Mouse (Mus musculus): ENCODE data around the gene Spcs3.
A peak's percentile ranks its signal among the peaks of the same experiment; 100 is the strongest.
"Not testable (repeated sequence)": the region's sequence is repeated elsewhere in the genome, so short reads cannot be mapped to it uniquely, and the experiment has no call there.

Spcs3 gene

GRCm38 (mm10) chr8:54529382-54530296, at the start of gene Spcs3, which contains the start of gene Asb5:
Gene Spcs3, minus strand, starts transcription at chr8:54529998.
Gene Asb5, plus strand, starts transcription at chr8:54529580.
- peak; percentile 94 for DNase-seq

- no peak for DNase-seq
Observed at GRCm38 (mm10) chr8:54570618-54571609, 41.1 kb upstream of the Spcs3 start.

- no peak for DNase-seq
Observed at GRCm38 (mm10) chr8:54567168-54567567, 37.4 kb upstream of the Spcs3 start.

DNA sequence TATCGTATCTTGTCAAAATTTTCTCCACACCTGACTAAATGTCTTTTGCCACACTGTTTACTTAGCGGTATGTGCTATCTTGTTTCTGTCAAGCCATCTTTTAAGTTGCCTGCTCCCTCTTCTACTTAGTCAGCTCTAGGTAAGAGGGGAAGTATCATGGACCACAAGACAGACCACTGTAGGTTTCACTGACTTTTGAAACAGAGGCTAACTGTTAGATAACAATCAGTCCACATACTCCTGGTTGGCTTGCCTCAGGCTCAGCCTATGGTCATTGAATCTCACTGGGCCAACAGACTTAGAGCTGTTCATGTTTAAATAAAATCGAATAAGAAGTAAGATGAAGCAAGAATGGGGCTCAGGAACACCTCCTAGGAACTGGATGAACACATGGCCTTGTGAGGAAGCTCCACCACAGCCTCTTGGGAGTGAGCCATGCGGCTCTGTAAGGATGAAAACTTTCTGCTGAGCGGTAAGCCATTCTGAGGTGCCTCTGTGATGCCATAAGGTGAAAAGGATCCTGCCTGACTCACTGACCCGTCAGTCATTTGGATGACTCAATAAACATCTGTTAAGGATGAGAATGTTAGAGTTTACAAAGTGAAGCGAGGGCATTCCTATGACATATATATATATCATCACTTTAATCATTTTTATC, 35.9 kb upstream of the Spcs3 start:
- no peak for DNase-seq

GRCm38 (mm10) chr8:54565181-54565580, 35.4 kb upstream of the Spcs3 start:
- no peak for DNase-seq

DNA sequence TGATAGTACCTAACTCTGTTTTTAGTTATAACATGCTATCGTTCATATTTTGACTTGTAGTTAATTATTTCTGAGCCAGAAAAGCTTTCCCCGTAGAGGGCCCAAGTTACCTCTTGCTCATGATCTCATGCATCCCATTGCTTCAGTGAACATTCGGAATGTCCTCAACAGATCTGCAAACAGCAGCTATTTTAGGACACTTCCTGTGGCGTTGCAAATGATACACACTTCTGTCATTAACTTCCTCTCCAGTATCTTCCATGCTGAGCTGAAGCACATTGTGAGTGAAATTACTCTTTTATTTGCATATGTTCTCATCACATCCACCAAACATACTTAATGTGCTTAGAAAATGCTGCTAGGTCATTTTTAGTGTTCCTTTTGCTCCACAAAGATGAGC, 32.3 kb upstream of the Spcs3 start:
- no peak for DNase-seq

DNA sequence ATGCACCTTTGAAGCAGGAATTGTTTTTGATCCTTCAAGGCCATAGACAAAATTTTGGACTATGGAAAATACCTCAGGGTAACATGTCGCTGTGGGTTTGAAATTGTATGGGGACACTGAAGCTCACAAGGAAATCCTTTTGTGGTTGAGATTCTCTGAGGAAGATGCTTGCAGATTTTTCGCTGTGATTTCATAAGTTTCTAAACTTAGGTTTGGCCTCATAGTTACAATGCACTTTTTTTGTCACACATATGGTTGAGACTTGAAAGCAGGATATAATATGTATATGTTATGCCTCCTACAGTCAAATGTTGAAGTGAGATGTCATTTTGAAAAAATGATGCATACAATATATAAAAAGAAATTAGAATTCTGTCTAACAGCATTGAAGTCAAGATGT, 25.1 kb upstream of the Spcs3 start:
- no peak for DNase-seq

DNA sequence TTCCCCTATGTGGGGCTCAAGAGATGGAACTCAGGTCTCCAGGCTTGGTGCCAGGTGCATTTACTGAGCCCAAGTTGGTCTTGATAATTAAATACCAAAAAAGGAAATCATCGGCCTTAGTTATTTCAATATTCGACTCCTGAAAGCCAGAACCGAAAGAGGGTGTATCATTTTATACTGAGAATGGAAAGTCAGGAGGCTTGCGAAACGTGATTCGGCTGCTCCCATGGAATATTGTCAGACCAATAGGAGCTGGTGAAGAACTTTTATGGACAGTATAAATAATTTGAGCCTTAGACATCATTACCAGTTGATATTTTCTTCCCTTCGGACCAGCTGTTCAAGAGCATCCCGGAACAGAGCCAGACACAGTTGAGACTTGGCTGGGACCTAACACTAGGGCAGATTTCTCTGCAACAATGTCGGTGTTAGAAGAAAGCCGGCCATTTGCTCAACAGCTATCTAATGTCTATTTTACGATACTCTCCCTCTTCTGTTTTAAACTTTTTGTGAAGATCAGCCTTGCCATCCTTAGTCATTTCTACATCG, 20.3 kb upstream of the Spcs3 start:
- no peak for DNase-seq

GRCm38 (mm10) chr8:54548383-54548782, 18.6 kb upstream of the Spcs3 start:
- DNase-seq, result no peak

- DNase-seq, result no peak
Observed at GRCm38 (mm10) chr8:54541331-54541730, 11.5 kb upstream of the Spcs3 start.

DNA sequence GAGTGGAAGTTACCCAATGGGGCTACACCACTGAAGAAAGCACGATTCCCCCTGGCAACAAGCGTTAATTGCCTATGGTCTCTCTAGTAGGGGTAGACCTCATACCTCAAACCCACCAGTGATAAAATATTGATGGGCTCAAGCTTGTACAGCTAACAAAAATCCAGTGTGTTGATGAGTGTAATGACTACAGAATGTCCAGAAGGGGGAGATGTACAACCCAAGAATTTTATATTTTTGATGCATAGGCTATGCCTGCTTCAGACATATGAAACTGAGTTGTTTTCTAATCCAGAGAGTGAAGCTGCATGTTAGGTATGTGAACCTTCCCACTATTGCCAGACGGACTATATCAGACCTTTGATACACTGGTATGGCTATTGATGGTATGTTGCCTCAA, 7.5 kb upstream of the Spcs3 start:
- no peak for DNase-seq

- no peak for DNase-seq
Observed at GRCm38 (mm10) chr8:54535172-54535571, 5.4 kb upstream of the Spcs3 start.

- no peak for DNase-seq
Observed at GRCm38 (mm10) chr8:54528571-54528970, 1.2 kb downstream of the Spcs3 start.

DNA sequence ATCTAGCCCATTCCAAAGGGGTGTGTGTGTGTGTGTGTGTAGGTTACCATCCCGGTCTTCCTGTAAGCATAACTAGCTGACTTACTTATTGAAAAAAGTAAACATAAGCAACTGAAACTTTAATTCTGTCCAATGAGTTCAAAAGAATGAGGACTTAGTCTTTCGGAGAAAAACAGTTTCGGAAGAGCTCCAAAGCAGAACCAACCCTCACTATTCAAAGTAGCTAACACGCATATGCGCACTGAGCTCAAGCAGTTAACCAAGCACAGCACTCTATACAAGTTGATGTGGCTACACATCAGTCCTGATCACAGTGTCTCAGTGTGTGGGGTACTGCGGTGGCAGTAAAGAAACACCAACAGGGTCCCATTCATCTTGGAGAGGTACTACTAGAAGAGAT, 3.1 kb downstream of the Spcs3 start:
- DNase-seq, result no peak

DNA sequence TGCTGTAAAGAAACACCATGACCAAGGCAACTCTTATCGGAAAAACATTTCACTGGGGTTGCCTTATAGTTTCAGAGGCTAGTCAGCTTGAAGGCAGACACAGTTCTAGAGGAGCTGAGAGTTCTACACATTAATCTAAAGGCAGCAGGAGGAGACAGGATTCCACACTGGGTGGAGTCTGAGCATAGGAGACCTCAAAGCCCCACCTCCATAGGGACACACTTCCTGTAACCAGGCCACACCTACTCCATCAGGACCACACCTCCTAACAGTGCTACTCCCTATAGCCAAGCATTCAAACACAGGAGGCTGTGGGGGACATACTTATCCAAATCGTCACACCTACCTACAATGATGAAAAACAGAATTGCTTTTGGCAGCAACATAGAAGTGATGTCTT, 4.2 kb downstream of the Spcs3 start:
- no peak for DNase-seq

DNA sequence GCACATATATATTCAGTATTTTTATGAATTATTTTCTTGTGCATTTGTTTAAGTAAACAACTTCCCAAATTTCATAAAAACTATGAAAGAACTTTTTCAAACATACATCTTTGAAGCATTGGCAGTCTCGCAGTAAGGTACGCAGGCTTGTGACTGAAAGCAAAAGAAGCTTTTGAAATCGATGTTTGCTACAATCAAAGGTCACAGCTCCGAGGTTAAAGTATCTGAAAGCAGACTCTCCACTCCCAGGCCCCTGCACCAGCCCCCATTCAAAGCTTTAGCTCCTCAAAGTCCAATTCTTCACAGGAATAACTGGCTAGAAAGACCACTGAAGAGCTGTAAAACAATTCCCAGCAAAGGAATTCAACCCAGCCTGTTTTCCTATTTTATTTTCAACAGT, 9.3 kb downstream of the Spcs3 start:
- DNase-seq, result no peak

- DNase-seq, result peak; percentile 83
Observed at GRCm38 (mm10) chr8:54518756-54519460, 10.9 kb downstream of the Spcs3 start.

DNA sequence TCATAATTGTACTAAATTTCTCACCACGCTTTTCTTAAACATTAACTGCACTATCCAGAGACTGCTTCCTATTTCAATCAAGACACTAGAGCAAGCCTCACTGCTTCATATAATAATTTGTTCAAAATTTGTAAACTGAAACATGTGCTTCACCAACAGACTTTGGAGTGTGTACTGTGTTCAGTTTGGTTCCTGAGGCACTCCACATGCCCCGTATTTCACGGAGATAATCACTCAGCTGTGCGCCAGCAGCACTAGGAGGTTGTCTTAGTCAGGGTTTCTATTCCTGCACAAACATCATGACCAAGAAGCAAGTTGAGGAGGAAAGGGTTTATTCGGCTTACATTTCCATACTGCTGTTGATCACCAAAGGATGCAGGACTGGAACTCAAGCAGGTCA, 17.6 kb downstream of the Spcs3 start:
- DNase-seq, result not testable (repeated sequence)

DNA sequence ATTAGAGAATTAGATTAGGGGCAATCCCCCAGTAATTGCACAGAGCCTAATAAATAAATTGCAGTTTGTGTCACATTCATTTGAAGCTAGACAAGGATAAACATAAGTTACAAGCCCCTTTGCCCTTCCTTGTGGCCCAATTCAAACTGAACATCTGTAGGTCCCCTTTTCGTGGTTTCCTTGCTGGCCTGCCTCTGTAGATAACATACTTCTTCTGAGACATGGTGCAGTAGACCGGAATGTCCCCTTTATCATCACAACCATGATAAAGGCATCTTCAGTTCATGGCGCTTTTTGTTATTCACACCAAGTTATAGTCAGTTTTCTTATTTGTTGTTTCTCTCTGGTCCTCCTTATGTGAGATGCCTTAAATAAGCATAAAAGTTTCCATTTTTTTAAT, 18.0 kb downstream of the Spcs3 start:
- no peak for DNase-seq

- DNase-seq, result peak; percentile 36
Observed at GRCm38 (mm10) chr8:54509221-54509721, 20.5 kb downstream of the Spcs3 start.

DNA sequence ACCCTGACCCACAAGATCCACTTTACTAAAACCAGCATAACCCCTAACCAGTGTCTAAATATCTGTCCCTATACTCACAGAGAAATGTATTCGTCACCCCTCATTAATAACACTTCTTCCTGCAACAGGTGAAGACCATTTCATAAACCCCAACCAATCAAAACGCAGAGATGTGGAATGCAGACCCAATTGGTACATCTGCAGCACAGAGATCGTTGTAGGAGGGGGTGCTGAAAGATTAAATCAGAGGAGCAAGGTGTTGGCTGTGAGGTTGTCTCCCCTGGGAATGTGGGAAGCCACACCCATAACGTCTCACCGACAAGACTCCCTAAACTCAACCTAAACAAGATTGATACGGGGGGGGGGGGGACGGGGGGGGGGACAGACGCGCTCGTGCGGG, 21.0 kb downstream of the Spcs3 start:
- no peak for DNase-seq

- no peak for DNase-seq
Observed at GRCm38 (mm10) chr8:54508096-54508456, 21.7 kb downstream of the Spcs3 start.
